Mouse (Mus musculus) adipocyte (in vitro differentiated cells): ENCODE measurements at regions not wholly inside any gene's neighbourhood (a gene's known extent, or its start where the extent isn't known, plus 50 kb on each side); places are given as distances from the start of the nearest gene placed in this dataset.

ENCODE experiments used
- DNase-seq: peaks from one replicate; pipeline ENCODE4 v3.0.0-alpha.2; 2016; ENCODE audit warnings: low spot score

GRCm38 (mm10) chr7:70575614-70576013 lies 209.1 kb upstream of the Nr2f2 start:
- no peak for DNase-seq

DNA sequence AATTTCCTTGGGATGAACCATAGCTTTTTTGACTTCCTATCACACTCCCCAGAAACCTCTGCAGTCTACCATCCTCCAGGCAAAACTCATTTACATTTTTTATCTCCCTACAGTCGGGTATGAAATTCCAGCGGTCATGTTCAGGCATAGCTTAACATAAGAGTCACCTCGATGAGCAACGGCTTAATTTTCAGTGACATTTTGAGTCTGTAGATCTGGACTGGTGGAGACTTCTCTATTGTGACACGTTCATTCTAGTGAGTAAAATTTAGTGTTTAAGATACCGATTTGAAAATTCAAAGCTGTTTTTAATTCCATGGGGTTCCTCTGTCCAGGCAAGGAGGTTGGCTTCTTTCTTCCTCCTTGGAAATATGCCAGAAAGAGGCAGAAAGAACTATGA lies 207.7 kb upstream of the Nr2f2 start:
- DNase-seq: peak; percentile 2

GRCm38 (mm10) chr7:70565034-70565433 lies 198.5 kb upstream of the Nr2f2 start:
- DNase-seq: no peak

DNA sequence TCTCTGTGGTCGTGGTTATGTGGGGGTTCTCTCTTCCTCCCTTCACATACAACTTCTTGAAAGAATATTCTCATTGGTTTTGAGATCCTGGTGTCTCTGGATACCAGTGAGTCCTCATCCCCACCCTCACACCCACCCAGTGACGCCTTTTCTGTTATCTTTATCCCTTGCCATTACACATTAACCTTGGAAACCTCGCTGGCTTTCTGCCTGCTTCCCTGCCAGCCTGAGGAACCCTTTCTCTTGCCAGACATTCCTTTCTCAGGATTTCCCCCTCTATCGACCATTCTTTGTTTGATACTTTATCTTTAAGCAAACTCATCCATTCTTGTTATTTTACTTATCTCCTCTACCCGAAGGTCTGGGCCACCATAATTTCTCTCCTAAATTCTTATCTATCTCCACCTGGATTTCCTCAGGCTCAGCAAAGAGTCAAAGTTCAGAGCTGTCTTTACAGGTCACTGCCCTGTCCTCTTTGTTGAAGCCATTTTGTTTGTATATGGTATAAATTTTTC lies 182.5 kb upstream of the Nr2f2 start:
- DNase-seq: no peak

- peak; percentile 7 for DNase-seq
Observed at GRCm38 (mm10) chr7:70541881-70542665, 175.5 kb upstream of the Nr2f2 start.

DNA sequence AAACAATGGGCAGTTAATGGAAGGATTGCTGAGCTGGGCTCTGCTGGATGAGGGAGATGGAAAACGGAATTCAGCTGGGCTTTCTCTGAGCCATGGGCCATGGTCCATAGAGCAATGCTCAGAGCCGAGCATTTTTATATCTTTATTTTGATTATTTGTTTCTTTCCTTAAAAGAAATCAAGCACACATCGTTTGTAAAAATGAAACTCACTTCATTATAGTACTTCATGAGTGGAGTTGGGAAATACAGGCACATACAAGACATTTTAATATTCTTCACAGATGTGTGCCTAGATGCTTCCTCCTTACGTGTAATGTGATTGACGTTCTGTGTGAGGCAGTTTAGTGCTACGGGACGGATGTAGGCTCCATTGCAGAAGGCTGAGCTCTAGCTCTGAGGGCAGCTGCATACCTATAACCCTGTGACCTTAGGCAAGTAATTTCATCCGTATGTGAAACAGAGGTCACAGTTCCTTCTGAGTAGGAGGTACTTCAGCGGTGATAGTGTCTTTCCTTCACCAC lies 172.6 kb upstream of the Nr2f2 start:
- DNase-seq: no peak

DNA sequence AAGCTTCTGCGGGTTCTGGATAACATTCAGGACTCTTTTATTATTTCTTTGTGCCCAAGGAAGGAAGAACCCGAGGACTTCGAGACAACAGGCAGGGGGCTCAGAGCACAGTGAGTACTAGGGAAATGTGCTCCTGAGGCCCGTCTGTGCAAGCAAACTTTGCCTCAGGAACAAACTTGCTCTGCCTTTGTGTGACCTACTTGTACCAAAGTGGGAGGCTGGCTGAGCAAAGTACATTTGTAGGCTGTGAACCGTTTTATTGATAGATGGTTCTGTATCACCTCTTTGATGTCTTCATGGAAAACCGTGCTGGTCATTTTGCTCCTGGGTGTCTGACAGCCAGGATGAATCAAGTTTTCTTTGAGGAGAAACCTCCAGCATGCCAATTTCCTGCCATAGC lies 169.5 kb upstream of the Nr2f2 start:
- no peak for DNase-seq

- DNase-seq: no peak
Observed at GRCm38 (mm10) chr7:70533552-70533951, 167.0 kb upstream of the Nr2f2 start.

DNA sequence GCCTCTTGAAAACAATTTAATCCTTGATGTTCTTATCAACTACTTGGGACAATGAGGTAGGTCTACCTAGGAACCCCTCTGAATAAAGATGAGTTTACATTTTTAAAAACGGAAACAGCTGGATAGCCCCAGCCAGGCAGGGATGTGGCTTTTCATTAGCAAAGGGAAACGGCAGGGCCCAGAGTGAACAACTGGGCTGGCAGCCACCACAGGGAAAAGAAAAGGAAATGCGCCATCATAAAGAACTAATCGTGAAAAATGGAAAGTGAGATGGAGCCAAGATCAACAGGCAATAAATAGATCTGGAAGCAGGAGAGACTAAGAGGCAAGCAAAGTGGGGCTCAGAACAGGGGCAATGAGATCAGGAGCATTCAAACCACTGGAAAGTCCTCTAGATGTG lies 161.4 kb upstream of the Nr2f2 start:
- no peak for DNase-seq

DNA sequence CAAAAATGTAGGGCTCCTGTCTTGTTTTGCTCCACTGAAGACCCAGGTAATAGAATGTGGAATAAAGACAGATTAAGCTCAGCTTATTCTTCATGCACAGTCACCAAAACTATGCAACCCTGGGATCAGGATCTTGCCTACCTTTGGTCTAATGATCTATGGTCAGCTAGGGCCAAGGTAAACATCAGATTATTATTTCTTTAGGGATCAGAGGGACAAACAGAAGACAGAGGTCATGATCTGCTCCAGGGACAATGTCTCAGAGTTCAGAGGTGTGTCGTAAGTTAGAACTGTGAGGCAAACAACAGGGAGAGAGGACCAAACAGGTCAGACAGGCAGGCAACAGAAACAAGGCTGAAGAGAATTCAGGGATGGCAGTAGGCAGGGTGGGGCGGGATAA lies 158.8 kb upstream of the Nr2f2 start:
- no peak for DNase-seq

DNA sequence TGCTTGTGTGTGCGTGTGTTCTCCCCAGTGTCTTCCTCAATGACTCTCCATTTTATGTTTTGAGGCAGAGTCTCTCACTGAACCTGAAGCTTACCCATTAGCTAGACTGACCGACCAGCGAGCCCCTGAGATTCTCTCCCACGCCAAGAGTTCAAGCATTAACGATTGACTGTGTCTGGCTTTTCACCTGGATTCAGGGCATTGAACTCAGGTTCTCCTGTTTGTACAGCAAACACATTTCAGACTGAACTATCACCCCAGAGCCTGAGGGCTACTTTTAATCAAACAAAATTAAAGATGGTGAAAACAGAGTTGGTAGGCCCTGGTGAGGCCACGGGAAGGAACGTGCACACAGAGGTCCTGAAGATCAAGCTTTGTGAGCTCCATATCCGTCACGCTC lies 158.2 kb upstream of the Nr2f2 start:
- no peak for DNase-seq

GRCm38 (mm10) chr7:70524251-70524650 lies 157.7 kb upstream of the Nr2f2 start:
- DNase-seq: no peak

GRCm38 (mm10) chr7:70516741-70517140 lies 150.2 kb upstream of the Nr2f2 start:
- DNase-seq: no peak

GRCm38 (mm10) chr7:70515341-70515851 lies 148.9 kb upstream of the Nr2f2 start:
- no peak for DNase-seq

DNA sequence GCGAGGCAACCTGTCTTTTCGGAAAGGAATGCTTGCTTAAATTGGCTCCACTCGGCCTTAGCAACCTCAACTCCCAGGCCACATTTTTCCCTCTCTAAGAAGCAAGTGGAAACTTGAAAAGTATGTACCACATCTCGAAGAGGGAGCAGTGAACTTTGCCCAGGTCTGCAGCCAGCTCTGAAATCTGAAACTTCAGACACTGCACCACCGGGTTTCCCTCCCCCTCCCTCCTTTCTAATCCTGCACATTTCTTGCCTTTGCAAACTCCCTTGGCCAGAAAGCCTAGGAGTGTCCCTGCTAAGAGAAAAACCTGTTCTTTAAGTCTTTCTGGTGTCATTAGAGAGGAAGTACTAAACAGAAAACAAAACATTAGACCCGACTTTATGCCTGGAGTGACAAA lies 148.1 kb upstream of the Nr2f2 start:
- DNase-seq: peak; percentile 62

GRCm38 (mm10) chr7:70512354-70512753 lies 145.8 kb upstream of the Nr2f2 start:
- no peak for DNase-seq

DNA sequence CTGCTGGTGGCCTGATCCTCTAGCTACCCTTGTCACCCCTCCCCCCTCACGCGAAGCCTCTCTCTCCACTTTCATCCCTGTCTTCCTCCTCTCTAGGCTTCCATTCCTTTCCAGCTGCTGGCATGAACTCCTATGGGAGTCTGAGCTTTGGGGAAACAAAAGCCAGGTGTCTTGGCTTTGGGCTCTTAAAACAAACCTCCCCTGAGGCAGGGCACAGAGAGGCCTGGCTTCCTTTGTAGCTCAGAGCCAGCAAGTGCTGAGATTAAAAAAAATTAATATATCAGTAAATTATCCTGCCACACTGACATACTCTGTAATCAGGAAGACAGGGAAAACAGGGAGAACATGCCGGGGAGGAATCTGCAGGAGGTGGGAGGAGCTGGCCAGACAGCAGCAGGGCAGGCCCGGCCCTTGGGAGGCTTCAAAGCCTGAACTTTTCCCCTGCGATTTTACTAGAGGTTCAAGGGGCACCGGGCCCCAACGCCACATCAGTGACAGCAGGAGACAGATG lies 139.2 kb upstream of the Nr2f2 start:
- DNase-seq: no peak

DNA sequence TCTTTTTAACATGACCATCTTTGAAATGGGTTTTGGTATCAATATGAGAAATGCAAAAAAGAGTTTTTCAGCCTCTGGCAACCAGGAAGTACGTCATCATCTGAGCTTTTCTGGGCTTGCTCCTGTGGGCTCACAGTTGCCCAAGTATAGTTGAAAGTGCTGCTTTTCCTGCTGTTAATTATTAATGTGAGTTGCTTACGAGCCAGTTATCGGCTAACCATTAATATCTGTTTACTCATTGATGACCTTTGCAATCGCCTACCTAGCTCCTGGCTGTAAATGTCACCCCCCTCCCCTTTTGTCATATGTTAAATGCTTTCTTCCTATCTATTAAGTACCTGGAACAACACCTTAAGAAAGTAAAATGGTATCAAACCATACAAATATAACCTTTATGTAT lies 135.3 kb upstream of the Nr2f2 start:
- no peak for DNase-seq

GRCm38 (mm10) chr7:70496541-70497154 lies 130.1 kb upstream of the Nr2f2 start:
- no peak for DNase-seq

DNA sequence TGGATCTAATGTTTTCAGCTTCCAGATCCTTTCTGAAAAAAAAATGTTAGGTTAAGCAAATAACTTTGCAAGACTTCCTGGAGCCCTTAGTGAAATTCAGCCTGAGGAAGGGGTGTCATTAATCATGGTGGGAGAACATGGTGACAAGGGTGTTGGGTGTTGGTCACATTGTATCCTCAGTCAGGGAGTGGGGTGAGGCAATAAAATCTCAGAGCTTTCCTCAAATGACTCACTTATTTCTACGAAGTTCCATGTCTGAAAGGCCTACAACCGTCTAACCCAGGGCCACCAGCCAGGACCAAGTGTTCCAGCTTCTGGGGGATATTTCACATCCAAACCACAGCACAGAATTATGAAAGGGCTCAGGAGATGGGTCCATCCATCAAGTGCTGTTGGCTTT lies 117.7 kb upstream of the Nr2f2 start:
- no peak for DNase-seq

DNA sequence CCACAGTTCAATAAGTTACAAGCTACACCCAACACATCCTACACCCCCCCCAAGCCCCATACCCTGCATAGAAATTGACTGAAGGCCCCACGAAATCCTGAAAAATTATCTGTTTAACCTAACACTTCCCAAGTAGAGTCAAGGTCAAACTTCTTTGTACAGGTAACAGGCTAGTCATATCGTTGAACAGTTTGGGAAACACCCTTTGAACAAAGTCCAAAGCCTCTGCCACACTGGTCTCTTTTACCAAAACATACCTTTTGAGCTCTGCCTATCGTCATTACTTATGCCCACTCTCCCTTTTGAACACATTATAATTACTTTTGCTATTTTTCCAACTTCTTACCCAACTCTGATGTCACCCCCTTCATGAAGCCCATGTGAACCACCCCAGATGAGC lies 117.0 kb upstream of the Nr2f2 start:
- DNase-seq: no peak

- DNase-seq: no peak
Observed at GRCm38 (mm10) chr7:70481880-70482279, 115.3 kb upstream of the Nr2f2 start.

GRCm38 (mm10) chr7:70472786-70473185 lies 106.3 kb upstream of the Nr2f2 start:
- DNase-seq: no peak
